Mouse (Mus musculus) MEL (cell line): ENCODE data around the gene Arl3.

Source experiments
- CHD1 ChIP-seq: IDR thresholded peaks from 2 replicates; pipeline ENCODE4 v1.6.1; 2012; ENCODE audit warnings: low read depth, mild to moderate bottlenecking, inconsistent platforms, low read length, improper control_type of control experiment
- CTCF ChIP-seq, 3 experiments: IDR thresholded peaks in 2 of 3; conservative IDR thresholded peaks in 1 of 3; 2 replicates each; pipeline ENCODE4 v1.5.1; 2011 to 2012; ENCODE audit warnings: low read length in 3 of 3, low read depth in 2 of 3, mild to moderate bottlenecking in 2 of 3, improper control_type of control experiment in 1 of 3, inconsistent platforms in 1 of 3, mixed read lengths in 1 of 3, moderate library complexity in 1 of 3; ENCODE audit not compliant: control insufficient read depth in 1 of 3, insufficient read depth in 1 of 3, poor library complexity in 1 of 3, severe bottlenecking in 1 of 3
- MEF2A ChIP-seq: IDR thresholded peaks from 2 replicates; pipeline ENCODE4 v1.6.1; 2014; ENCODE audit warnings: low read depth, mild to moderate bottlenecking, inconsistent platforms, low read length, improper control_type of control experiment; ENCODE audit not compliant: poor library complexity, insufficient replicate concordance, severe bottlenecking; ENCODE audit errors: extremely low read depth
- POLR2AphosphoS2 ChIP-seq: IDR thresholded peaks from 2 replicates; pipeline ENCODE4 v1.6.1; 2011; ENCODE audit warnings: low read length, improper control_type of control experiment
- USF1 ChIP-seq: IDR thresholded peaks from 2 replicates; pipeline ENCODE4 v1.6.1; 2014; ENCODE audit warnings: low read depth, mild to moderate bottlenecking, inconsistent platforms, low read length, improper control_type of control experiment, moderate library complexity

- TF ChIP-seq POLR2AphosphoS2 (no peak), CHD1 (no peak), MEF2A (no peak), CTCF (IDR thresholded peaks at IDR 0.05 in 2 of 3, conservative IDR thresholded peaks at IDR 0.05 in 1 of 3; ENCODE audit: control insufficient read depth in 1 of 3, insufficient read depth in 1 of 3, low read depth in 2 of 3, low read length in 3 of 3, poor library complexity in 1 of 3, severe bottlenecking in 1 of 3) (no peak), USF1 (no peak)
Observed at GRCm38 (mm10) chr19:46525691-46526631, 47.0 kb downstream of the Arl3 start.
